In genomic region chr16:94745016-94745415, GRCm38 (mm10) we compare ENCODE assay signal across 8 mouse cellular contexts.
DNase-seq lines count a peak whose midpoint lies in the region.

No protein-coding gene starts in this region.

- DNase-seq in adrenal gland, postnatal 14 days, result peak; percentile 62
- no peak for DNase-seq in adrenal gland, adult 8-10 months
- peak; percentile 43 for DNase-seq in urinary bladder, postnatal 14 days (ENCODE audit: low spot score)
- DNase-seq in urinary bladder, adult 18-20 months (ENCODE audit: low spot score in 2 of 2), result no peak
- DNase-seq in heart, postnatal 10 days, result peak; percentile 77 to 78
- peak; percentile 31 for DNase-seq in testis, postnatal 14 days (ENCODE audit: low spot score)
- DNase-seq in right cerebral cortex, adult 2 months (ENCODE audit: low spot score in 2 of 2), result no peak
- no peak for DNase-seq in layer of hippocampus, adult 9-10 months (ENCODE audit: low spot score)

- intact Hi-C loops in heart, postnatal 10 days (cut with DNase I), result no loop called here

Comparison
In these comparisons a context has a peak if more than half of its experiments do, and no peak if none do; other contexts are left out.
1. DNase-seq: peak in adrenal gland, postnatal 14 days (single experiment), urinary bladder, postnatal 14 days (single experiment), heart, postnatal 10 days (2 of 2) and testis, postnatal 14 days (single experiment); none in adrenal gland, adult 8-10 months (single experiment), urinary bladder, adult 18-20 months (0 of 2), right cerebral cortex, adult 2 months (0 of 2) and layer of hippocampus, adult 9-10 months (single experiment).